Mouse (Mus musculus) bone marrow macrophage, adult 2 months (primary cell): ENCODE data around the gene Prss45.

ENCODE experiments used
- CTCF ChIP-seq: IDR thresholded peaks from 2 replicates; pipeline ENCODE4 v1.5.1; 2012; ENCODE audit warnings: low read depth, mild to moderate bottlenecking, low read length, moderate library complexity
- POLR2A ChIP-seq: IDR thresholded peaks from 2 replicates; pipeline ENCODE4 v1.6.1; 2012; ENCODE audit warnings: mild to moderate bottlenecking, low read depth, low read length, borderline replicate concordance

DNA sequence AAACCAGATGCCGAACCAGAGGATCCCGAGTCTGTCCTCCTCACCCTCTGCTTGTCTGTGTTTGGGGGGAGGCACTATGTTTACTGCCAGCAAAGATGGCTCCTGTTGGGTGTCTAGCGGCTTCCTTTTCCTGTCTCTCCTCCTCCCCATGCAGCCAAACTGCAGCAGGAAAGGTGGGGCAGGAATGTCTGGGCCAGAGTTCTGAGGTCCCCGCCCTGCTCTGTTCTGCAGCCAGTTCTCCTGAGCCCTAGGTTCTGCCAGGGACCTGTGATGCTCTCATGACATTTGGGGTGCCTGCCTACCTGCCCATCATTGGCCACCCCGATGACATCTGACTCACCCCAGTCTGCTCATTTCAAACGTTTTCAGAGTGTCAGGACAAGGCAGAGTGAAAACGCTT, 47.6 kb downstream of the Prss45 start:
- TF ChIP-seq CTCF (no peak), POLR2A (no peak)
